Mouse (Mus musculus) heart, adult 2 months (tissue): ENCODE measurements around the gene Rab33b. TPM values are rescaled to one million over a fixed set of nuclear protein-coding genes. Genes with fewer than 3 reads are reported as not detected.
A peak's percentile ranks its signal among the peaks of the same experiment; 100 is the strongest.

Source experiments
- DNase-seq, 2 experiments: peaks; one replicate each; pipeline ENCODE4 v3.0.0; 2021
- H3K27ac ChIP-seq: fragments of 200-600 bp; 2 replicates; pipeline ENCODE4 v1.8.1; 2022
- H3K27me3 ChIP-seq: fragments of 200-500 bp; 2 replicates; pipeline ENCODE4 v1.6.1; 2012; ENCODE audit warnings: mild to moderate bottlenecking, low read length, inconsistent platforms, mixed read lengths; ENCODE audit not compliant: control insufficient read depth, insufficient read depth
- H3K36me3 ChIP-seq: fragments of 200-500 bp; 2 replicates; pipeline ENCODE4 v1.6.1; 2012; ENCODE audit warnings: low read length, inconsistent platforms; ENCODE audit not compliant: control insufficient read depth, insufficient read depth
- H3K4me1 ChIP-seq: fragments of 200-500 bp; 2 replicates; pipeline ENCODE4 v1.6.1; 2011; ENCODE audit warnings: low read length; ENCODE audit not compliant: control insufficient read depth, insufficient read depth
- H3K4me3 ChIP-seq: fragments of 200-600 bp; 2 replicates; pipeline ENCODE4 v1.8.1; 2022
- H3K79me2 ChIP-seq: fragments of 200-500 bp; replicated peaks from 2 replicates; pipeline ENCODE4 v1.6.1; 2012; ENCODE audit warnings: mild to moderate bottlenecking, inconsistent platforms, low read length, moderate library complexity, mixed read lengths; ENCODE audit not compliant: control insufficient read depth, insufficient read depth
- H3K9ac ChIP-seq: fragments of 200-500 bp; 2 replicates; pipeline ENCODE4 v1.6.1; 2012; ENCODE audit warnings: low read depth, mild to moderate bottlenecking, control low read depth, inconsistent platforms, low read length, mixed read lengths
- CTCF ChIP-seq: fragments of 200-600 bp; IDR thresholded peaks from 2 replicates; pipeline ENCODE4 v1.8.1; 2022; ENCODE audit warnings: antibody characterized with exemption, mild to moderate bottlenecking, moderate library complexity
- EP300 ChIP-seq: fragments of 200-500 bp; IDR thresholded peaks from 2 replicates; pipeline ENCODE4 v1.6.1; 2011; ENCODE audit warnings: low read depth, low read length, control low read depth; ENCODE audit not compliant: insufficient read depth
- POLR2A ChIP-seq: fragments of 200-500 bp; IDR thresholded peaks from 2 replicates; pipeline ENCODE4 v1.6.1; 2011; ENCODE audit warnings: mild to moderate bottlenecking, low read depth, low read length, control low read depth; ENCODE audit not compliant: insufficient read depth
- WGBS: fragments of 180-500 bp; shearing (Covaris S2); methylation state at CpG from one replicate; pipeline ENCODE4 v1.1.7; 2018; 5-methylcytosine and 5-hydroxymethylcytosine counted together
- intact Hi-C: fragments of 180-260 bp; cut with DNase I; formaldehyde crosslinking; loops from one replicate; pipeline ENCODE4 v1.15.1; 2025
- polyA plus RNA-seq: library from polyadenylated mRNA; depleted of rRNA; stranded (reverse); fragments of >200 nt; gene quantifications from 2 replicates; pipeline ENCODE4 v1.2.3, GENCODE M21; 2012
- total RNA-seq, 2 experiments: library from RNA; stranded (reverse); gene quantifications; 2 replicates each; pipeline ENCODE4 v1.2.3; 2021

Rab33b gene
- total and polyA plus RNA-seq, 3 experiments, result 3.9 to 10.7 (median 9.2) TPM

- Histone ChIP-seq H3K27me3 (no peaks in the 10 kb centered on the region), H3K9ac (no peak overlapping the region), H3K4me1 (no peaks in the 10 kb centered on the region), H3K27ac (no peak overlapping the region; the same call in 1 of the 2 replicates), H3K79me2 (no peaks in the 10 kb centered on the region), H3K4me3 (no peak overlapping the region), H3K36me3 (peaks cover 4% of the 10 kb centered on the region)
- peak; percentile 51 to 64 for DNase-seq
- no peak for TF ChIP-seq POLR2A
- TF ChIP-seq CTCF, result no peak
- no peak for TF ChIP-seq EP300
- intact Hi-C loops, result no loop called here
- 80% methylated on average over 13 of the region's 13 CpGs for WGBS
Observed at GRCm38 (mm10) chr3:51531473-51532281, 48.0 kb downstream of the Rab33b start.

GRCm38 (mm10) chr3:51532282-51532620 is 48.5 kb downstream of the Rab33b start:
- H3K4me3 ChIP-seq, result no peak overlapping the region
- no peaks in the 10 kb centered on the region for H3K4me1 ChIP-seq
- H3K79me2 ChIP-seq, result no peaks in the 10 kb centered on the region
- peaks cover 4% of the 10 kb centered on the region for H3K36me3 ChIP-seq
- H3K27ac ChIP-seq, result no peak overlapping the region
- no peaks in the 10 kb centered on the region for H3K27me3 ChIP-seq
- no peak for DNase-seq
- WGBS, result 83% methylated on average over 5 of the region's 5 CpGs
- H3K9ac ChIP-seq, result no peak overlapping the region
- intact Hi-C loops, result no loop called here
- no peak for TF ChIP-seq CTCF
- TF ChIP-seq POLR2A, result no peak
- no peak for TF ChIP-seq EP300

- Histone ChIP-seq H3K4me1 (no peaks in the 10 kb centered on the region), H3K4me3 (no peak overlapping the region), H3K9ac (no peak overlapping the region), H3K79me2 (no peaks in the 10 kb centered on the region), H3K36me3 (peaks cover 4% of the 10 kb centered on the region), H3K27ac (no peak overlapping the region), H3K27me3 (no peaks in the 10 kb centered on the region)
- no peak for DNase-seq
- no peak for TF ChIP-seq EP300
- no peak for TF ChIP-seq POLR2A
- no peak for TF ChIP-seq CTCF
- intact Hi-C loops, result no loop called here
- WGBS, result 70% methylated on average over 5 of the region's 5 CpGs
Observed at GRCm38 (mm10) chr3:51533573-51533972, 49.9 kb downstream of the Rab33b start.

GRCm38 (mm10) chr3:51534013-51534412 is 50.3 kb downstream of the Rab33b start:
- Histone ChIP-seq H3K27me3 (no peaks in the 10 kb centered on the region), H3K4me3 (no peak overlapping the region), H3K27ac (no peak overlapping the region), H3K9ac (no peak overlapping the region), H3K36me3 (peaks cover 4% of the 10 kb centered on the region), H3K4me1 (no peaks in the 10 kb centered on the region), H3K79me2 (no peaks in the 10 kb centered on the region)
- no peak for DNase-seq
- intact Hi-C loops, result no loop called here
- 93% methylated on average over 9 of the region's 9 CpGs for WGBS
- no peak for TF ChIP-seq POLR2A
- no peak for TF ChIP-seq EP300
- TF ChIP-seq CTCF, result no peak

- H3K27me3 ChIP-seq, result no peaks in the 10 kb centered on the region
- no peak overlapping the region for H3K9ac ChIP-seq
- H3K4me3 ChIP-seq, result no peak overlapping the region
- no peak overlapping the region for H3K27ac ChIP-seq
- DNase-seq, result peak; percentile 65 to 82
- H3K4me1 ChIP-seq, result no peaks in the 10 kb centered on the region
- no peaks in the 10 kb centered on the region; the same call in 1 of the 2 replicates for H3K79me2 ChIP-seq
- TF ChIP-seq CTCF (peak; percentile 84), EP300 (no peak), POLR2A (no peak)
- intact Hi-C loops, result no loop called here
- no peaks in the 10 kb centered on the region for H3K36me3 ChIP-seq
- 58% methylated on average over 15 of the region's 15 CpGs for WGBS
Observed at GRCm38 (mm10) chr3:51539567-51540408, 56.1 kb downstream of the Rab33b start.
